16 mouse cellular contexts compared by ENCODE assay signal in the genomic region with DNA sequence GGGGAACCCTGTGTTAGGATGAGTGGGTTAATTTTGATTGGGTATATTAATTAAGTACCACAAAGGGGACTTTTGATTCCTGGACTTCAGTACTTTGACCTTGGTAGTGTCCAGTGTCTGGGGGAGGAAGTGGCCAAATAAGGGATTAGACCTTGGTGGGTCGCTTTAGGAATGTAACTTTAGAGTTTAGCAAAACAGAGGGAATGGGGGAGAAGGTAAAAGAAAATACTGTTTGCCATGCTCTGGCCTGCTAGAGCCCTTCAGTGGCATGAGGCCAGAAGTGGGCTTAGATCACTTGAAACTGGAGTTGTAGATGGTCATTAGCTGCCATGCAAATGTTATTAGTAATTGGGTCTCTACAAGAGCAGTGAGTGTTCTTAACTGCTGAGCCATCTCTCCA.
"Had no signal": no experiment of that assay in that cellular context is flagged by ENCODE, and none has a peak within 500 bp of the region (broad histone marks: within the 10 kb centered on the region; RNA-seq: fewer than 3 reads in every experiment).

No protein-coding gene starts in this region.

- H3K36me3 ChIP-seq: lung, embryonic 15.5 days had no signal

- H3K27me3 ChIP-seq: lung, embryonic 15.5 days; megakaryocyte, embryonic 14.5 days; midbrain, embryonic 13.5 days had no signal

- H3K4me1 ChIP-seq: lung, embryonic 15.5 days; megakaryocyte, embryonic 14.5 days; midbrain, embryonic 10.5 days; midbrain, embryonic 13.5 days had no signal

- DNase-seq: layer of hippocampus, postnatal 36 days; lung, adult 18-20 months; lung, postnatal 10 days; lung, postnatal 36 days; thymus, adult 18-20 months; thymus, postnatal 36 days had no signal

- H3K4me2 ChIP-seq: liver, embryonic 11.5 days; lung, embryonic 15.5 days; midbrain, embryonic 13.5 days had no signal

- H3K27ac ChIP-seq: hindbrain, postnatal 0 days; left cerebral cortex, adult 2 months; liver, embryonic 14.5 days; lung, embryonic 15.5 days; midbrain, embryonic 10.5 days; midbrain, embryonic 13.5 days had no signal

- H3K9ac ChIP-seq: liver, embryonic 14.5 days; lung, embryonic 15.5 days; midbrain, embryonic 13.5 days had no signal

- H3K9me3 ChIP-seq: lung, embryonic 15.5 days; megakaryocyte, embryonic 14.5 days; midbrain, embryonic 10.5 days; midbrain, embryonic 13.5 days had no signal

- H3K4me3 ChIP-seq: left cerebral cortex, adult 2 months; lung, embryonic 15.5 days; megakaryocyte, embryonic 14.5 days; midbrain, embryonic 10.5 days; midbrain, embryonic 13.5 days had no signal

- ATAC-seq: hindbrain, postnatal 0 days; inflammation-experienced regulatory T-cells, adult 6 months; midbrain, embryonic 13.5 days; midbrain, embryonic 16.5 days had no signal
